Mouse (Mus musculus): ENCODE results near the gene Arpc1a. TPM values are rescaled to one million over a fixed set of nuclear protein-coding genes. Genes with fewer than 3 reads are reported as not detected.
"Not testable (repeated sequence)": the region's sequence is repeated elsewhere in the genome, so short reads cannot be mapped to it uniquely, and the experiment has no call there.

Arpc1a gene
- 10 to 100 TPM; 26.6 to 32.2 TPM for total RNA-seq (2021)
- long read RNA-seq, experiment 1, transcript Arpc1a-205 (3 exons, 926 nt): minor isoform, 6 of 62 reads
- long read RNA-seq, experiment 1, transcript Arpc1a-201 (10 exons, 1,632 nt): major isoform, 24 of 62 reads
- long read RNA-seq, experiment 1, partial matches to known transcripts: 28 of 62 reads
- long read RNA-seq, experiment 1, other reads (novel, unspliced or antisense): 4 of 62 reads
- long read RNA-seq, experiment 2, transcript Arpc1a-201 (10 exons, 1,632 nt): major isoform, 21 of 49 reads
- long read RNA-seq, experiment 2, partial matches to known transcripts: 26 of 49 reads
- long read RNA-seq, experiment 2, other reads (novel, unspliced or antisense): 2 of 49 reads

DNA sequence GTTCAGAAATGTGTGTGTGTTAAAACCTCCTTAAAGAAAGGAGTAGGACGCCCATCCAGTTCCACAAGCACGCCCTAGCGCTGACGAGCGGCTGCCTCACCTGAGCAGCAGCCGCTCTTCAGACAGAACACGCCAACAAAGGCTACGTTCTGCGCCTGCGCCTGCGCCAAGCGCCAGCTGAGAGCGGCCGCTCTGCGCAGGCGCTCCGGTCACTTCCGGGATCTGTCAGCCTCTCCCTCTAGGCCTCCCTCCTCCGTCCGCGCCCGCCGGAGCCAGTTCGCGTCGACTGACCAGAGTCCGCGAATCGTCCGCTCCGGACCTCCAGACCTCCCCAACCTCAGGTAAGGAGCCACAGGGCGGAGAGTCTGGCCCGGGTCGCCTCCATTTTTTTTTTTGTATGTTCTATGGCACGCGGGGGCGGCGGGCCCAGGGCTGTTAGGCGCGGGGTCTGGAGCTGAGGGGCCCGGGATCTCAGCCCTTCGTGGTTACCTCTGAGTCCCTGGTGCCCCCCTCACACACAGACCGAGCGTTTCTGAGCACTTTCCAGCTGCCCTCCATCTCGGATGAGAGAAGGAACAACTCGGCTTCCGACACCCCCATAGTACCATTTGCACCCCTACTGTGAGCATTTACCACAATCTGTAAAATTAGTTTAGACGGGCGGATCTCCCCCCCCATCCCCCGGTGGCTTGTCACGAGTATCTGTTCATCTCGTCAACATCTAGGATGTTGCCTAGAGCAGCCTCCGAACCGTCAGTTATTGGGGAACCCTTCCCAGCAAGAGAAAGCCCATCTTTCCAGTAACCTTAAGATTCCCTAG, at the start of gene Arpc1a, which contains the start of gene Kpna7:
TSS of gene Arpc1a (plus strand) at position 199 of the 820 bp plus-strand sequence.
TSS of gene Kpna7 (minus strand) at position 399 of the 820 bp plus-strand sequence.
- peak; percentile 93 for DNase-seq

DNA sequence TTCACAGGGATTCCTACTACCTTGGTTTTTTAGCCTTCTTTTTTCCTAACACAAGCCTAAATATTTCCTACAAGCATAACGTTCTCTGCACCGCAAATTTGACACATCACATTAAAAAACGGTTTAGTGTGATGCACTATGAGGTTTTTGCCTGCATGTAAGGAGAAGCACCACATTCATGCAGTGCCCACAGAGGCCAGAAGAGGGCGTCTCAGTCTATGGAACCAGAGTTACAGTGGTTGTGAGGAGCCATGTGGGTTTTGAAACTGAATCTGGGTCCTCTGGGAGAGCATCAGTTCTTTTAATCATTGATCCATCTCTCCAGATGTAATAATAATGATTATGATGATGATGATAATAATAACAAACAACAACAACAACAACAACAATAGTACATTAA, 42.0 kb upstream of the Arpc1a start:
- no peak for DNase-seq

DNA sequence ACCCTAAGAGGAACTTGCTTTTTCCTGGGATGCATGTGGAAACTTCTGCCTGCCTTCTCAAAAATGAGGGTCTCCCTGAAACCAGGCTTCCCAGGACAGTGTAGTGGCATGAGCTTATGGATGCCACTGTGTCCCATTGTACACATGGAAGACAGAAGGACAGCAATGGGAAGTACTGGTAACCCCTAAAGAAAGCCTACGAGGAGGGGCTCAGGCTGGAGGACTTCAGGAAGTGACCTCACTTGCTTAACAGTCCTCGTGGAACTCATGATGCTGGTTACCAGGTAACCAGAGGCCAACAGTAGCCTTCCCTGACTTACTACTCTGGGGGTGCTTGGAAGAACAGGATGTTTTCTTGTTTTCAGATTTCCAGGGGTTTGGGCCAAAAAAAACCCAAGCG, 40.9 kb upstream of the Arpc1a start, which contains the start of gene 1700018F24Rik:
TSS of gene 1700018F24Rik (plus strand) at position 301 of the 400 bp plus-strand sequence.
- DNase-seq: not testable (repeated sequence)

DNA sequence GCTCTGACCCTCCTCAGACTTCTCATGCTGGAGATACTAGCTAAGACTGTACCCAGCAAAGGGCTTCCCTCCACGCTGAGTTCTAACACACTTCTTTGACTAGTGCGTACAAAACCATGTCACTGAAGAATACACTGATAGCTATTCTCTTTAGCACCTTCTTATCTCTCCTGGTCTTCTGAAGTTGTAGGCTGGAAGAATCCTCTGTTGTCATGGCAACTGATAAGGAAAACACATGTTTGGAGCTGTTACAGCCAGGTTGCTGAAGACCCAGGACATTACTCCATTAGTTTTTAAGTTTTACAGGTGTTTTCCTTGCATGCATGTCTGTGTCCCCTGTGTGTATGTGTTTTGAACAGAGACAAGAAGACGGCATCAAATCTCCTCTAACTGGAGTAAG, 29.4 kb upstream of the Arpc1a start:
- DNase-seq: not testable (repeated sequence)

DNA sequence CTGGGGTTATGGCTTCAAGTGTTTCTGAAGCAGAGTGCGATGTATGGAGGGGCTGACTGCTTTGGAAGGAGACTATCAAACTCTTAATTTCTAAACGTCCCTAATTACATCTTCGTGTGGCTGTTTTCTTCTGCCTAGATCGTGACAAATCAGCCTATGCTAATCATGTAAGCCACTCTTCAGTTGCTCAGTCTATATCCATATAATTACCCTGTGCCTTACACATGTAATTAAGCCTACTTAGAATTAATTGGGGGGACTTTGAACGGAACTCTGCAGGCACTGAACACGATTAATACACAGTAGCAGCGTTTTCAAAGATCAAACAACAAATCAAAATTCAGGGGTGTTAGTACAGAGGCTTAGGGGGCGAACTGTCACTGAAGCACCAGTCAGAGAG, 25.7 kb upstream of the Arpc1a start:
- DNase-seq: no peak

DNA sequence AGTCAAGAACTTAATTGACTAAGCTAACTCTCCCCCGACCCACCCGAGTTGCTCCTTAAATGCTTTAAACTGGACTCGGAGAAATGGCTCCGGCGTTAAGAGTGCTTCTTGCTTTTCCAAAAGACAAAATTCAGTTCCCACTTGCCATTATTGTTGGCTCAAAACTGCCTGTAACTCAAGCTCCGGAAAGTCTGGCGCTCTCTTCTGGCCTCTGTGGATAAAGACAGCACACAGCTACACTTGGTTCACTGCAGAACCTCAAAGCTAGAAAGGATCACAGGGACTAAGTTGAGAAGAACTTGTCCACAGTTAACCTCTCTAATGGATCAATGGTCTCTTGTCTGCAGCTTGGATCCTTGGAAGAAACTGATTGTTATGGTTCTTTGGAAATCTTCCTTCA, 24.9 kb upstream of the Arpc1a start:
- no peak for DNase-seq

DNA sequence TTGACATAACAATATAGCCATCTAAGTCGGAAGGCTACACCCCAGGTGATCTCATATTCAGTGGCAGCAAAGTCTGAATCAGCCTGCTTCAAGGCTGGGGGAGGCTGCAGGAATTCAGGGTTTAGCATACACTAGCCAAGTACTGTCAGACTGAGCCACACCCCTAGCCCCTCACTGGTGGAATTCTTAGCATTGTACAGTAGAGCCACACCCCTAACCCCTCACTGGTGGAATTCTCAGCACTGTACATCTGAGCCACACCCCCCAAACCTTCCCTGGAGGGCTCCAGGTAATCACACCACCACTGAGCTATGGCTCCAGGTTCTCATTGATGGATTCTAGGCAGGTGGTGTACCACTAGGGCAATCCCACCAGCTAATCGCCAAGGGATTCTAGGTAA, 24.1 kb upstream of the Arpc1a start:
- no peak for DNase-seq

DNA sequence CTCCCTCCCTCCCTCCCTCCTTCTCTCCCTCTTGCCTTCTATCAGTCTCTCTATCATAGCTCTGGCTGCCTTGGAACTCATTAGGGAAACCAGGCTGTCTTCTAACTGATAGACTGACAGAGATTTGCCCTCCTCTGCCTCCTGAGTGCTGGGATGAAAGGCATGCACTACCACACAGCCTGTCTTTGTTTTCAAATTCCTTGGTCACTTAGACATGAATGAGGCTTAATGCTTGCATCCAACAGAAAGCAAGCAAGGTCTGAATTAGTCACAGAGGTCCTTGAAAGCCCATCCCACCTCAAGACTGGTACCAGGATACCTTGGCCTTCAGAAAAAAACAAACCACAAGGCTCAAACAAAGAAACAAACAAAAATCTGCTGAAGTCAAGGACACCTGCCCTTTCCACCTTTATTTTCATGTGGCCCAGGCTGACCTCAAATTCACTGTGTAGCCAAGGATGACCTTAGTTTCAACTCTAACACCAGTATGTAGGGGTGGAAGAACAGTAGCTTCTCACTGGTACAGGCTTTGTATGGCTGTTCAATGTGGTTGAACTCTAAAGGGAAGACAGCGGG, 18.8 kb upstream of the Arpc1a start:
- DNase-seq: no peak

DNA sequence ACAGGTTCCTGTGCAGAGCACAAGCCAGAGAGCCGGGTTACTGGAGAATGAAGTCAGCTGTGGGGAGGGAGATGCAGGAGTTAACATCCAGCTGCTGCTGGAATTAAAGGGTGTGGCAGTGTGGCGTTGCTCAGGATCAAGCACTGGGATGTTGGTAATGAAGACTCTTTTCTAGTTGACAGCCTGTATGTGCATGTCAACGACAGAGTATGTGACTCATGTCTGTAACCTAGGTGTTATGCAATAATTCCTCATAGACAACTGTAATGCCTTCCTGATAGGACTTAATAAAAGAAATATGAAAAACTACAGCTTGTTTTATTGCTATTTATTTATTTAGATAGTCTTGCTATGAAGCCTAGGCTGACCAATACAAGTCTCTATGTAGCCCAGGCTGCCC, 14.8 kb upstream of the Arpc1a start:
- no peak for DNase-seq

DNA sequence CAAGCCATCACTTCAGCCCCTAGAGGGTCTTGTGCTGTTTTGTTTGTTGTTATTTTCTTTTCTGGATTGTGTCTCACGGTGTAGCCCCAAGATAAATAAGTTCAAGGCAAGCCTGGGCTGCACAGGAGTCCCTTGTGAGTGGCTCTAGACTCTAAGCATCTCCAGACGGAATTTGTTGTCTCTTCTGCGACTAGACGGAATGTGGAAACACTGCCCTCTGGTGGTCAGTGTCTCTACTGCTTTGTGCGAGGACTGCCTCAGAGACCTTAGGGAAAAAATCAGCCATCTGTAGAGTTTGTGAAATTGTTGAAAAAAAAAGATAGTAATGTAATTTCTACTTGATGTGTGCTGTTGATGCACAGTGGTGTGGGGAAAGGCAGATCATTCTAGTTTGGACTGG, 13.9 kb upstream of the Arpc1a start:
- DNase-seq: peak; percentile 12

DNA sequence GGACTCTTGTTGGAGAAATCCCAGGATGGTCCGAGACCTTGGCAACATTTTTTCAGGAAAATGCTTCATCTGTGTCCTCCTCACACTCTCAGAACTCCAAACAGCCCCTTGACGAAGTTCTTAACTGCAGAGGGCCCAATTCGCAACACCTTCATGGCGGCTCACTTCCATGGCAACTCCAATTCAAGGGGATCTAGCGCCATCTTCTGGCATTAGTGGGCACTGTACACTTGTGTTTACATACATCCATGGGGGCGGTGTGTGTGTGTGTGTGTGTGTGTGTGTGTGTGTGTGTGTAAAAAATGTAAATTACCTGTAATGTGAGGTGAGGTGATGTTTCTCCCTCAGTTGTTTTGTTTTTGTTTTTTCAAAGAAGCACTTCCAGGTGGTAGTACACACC, 12.3 kb upstream of the Arpc1a start:
- no peak for DNase-seq

DNA sequence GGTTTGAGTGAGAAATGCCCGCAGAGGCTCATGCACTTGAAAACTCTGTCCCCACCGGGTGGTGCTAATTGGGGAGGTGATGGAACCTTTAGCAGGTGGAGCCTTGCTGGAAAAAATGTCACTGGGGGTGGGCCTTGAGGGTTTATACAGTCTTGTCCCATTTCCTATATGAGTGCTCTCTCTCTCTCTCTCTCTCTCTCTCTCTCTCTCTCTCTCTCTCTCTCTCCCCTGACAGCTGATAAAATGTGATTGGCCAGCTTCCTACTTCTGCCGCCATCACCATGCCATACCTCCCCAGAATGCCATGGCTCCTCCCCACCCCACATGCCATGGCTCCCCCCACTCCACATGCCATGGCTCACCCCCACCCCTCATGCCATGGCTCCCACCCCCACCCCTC, 8.5 kb upstream of the Arpc1a start:
- no peak for DNase-seq

DNA sequence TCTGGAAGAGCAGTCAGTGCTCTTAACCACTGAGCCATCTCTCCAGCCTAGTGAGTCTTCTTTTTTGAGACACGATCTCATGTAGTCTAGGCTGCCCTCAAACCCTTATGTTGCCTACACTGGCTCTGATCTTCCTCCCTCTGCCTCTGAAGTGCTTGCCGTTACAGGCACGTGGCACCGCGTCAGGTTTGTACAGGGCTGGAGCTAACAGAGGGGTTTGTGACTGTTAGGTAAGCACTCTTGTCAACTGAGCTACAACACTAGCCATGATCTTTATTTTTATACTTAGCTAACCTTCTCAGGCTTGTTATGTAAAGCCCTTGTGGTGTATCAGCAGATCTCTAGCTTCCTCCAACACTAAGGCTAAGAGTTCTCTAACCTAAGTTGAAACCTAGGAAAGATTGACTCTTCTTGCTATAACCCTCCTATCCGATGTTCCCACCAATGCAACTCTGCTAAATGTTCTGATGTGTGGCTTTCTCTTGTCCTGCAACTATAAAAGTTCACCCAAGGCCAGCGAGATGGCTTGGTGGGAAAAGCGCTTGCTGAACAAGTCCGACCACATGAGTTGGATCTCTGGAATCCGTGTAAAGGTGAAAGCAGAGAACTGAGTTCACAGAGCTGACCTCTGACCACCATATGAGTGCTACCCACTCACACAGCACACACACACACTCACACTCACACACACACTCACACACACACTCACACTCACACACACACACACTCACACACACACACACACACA, 1.6 kb upstream of the Arpc1a start:
- DNase-seq: no peak

DNA sequence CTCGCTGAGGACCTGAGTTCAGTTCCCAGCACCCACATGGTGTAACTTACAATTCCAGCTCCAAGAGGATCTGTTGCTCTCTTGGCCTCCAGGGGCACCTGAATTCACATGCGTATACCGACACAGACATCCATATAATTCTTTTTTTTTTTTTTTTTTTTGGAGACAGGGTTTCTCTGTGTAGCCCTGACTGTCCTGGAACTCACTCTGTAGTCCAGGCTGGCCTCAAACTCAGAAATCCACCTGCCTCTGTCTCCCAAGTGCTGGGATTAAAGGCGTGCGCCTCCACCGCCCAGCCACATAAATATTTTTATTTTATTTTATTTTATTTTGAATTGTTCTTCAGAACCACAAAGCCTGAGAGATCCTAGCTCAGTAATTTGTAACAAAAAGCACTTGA, 429 bp upstream of the Arpc1a start:
- not testable (repeated sequence) for DNase-seq

DNA sequence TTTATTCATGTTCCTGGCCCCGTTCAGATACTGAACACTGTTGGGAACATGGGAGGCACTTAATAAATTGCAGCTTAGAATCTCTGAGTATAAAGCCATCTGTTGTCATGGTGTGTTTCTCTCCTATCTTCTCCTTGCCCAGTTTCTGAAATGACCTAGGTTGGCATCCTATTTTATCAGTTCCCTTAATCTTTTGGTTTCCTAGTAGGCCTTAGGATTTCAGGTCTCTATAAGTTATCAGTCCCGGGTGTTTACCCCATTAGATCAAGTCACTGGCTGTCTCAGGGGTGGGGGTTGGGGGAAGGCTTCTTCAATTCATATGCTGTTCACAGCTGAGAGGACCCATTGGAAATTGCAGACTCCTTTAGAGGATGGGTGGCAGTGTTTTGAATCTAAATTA, 1.2 kb downstream of the Arpc1a start:
- DNase-seq: no peak

DNA sequence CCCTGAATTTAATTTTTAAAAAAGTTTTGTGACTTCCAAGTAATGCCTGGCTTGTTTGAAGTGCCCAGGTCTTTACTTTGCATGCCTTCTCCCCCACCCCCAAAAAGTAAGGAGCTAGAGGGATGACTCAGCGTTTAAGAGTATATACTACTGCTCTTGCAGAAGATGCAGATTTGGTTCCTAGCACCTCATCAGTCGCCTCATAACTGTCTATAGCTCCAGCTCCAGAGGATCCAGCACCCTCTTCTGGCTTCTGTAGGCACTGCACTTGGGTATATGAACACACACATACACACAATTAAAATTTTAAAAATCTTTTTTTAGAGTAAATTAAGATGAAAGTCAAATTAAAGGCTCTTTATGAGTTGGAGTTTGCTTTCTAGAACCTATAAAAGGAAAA, 4.6 kb downstream of the Arpc1a start:
- DNase-seq: no peak

DNA sequence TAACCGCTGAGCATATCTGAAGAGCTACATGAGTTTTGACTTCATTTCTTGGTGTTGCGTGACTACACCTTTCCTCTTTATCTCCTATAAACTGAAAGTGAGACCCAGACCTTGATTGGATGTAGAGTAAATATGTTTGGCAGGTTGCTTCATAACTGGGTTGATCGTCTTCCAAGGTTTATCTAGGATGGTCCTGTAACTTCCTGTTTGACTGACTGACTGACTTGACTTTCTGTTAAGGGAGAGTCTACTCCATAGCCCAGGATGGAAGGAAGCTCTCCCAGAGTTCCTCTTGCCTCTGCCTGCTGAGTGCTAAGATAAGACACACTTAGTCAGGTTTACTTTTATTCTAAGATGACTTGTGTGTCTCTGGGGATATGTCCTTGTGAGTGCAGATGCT, 6.2 kb downstream of the Arpc1a start:
- DNase-seq: no peak

DNA sequence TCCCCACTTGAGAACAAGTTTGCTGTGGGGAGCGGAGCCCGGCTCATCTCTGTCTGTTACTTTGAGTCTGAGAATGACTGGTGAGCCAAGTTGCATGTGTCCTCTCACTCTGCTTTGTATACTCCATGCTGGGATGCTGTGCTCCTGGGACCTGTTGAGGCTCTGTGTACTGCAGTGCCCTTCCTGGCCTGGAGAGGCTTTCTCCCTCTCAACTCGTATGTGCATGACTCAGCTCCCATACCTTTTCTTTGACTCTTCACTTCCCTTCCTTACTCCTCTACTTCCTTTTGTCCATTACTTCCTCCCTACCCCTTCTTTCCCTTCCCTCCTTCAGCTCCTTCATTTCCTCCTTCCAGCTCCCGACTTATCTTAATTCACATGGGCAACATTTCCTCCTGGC, 12.6 kb downstream of the Arpc1a start:
- DNase-seq: no peak

DNA sequence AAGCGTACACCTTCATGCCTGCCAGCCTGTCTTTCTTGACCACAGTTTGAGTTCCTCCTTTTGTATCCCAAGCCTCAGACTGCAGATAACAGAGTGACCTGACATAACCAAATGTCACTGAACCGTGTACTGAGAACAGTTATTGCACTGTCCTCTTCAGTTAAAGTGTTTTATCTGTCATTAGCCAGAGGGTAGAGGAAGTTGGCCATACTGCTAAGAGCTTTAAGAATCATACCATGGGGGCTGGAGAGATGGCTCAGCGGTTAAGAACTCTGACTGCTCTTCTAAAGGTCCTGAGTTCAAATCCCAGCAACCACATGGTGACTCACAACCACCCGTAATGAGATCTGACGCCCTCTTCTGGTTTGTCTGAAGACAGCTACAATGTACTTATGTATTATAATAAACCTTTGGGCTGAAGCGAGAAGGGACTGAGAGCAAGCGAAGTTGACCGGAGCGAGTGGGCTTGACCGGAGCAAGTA, 14.8 kb downstream of the Arpc1a start:
- DNase-seq: no peak

DNA sequence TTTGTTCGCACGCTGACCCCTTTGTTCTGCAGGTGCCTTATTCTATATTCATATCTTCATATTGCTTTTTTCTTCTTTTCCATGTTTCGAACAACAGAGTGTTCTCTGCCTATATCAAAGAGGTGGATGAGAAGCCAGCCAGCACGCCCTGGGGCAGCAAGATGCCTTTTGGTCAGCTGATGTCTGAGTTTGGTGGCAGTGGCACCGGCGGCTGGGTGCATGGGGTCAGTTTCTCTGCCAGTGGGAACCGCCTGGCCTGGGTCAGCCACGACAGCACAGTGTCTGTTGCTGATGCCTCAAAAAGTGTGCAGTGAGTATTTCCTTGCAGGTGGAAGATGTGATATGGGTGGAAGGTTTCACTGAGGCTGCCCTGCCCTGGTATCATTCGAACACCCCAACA, 17.3 kb downstream of the Arpc1a start:
- no peak for DNase-seq

DNA sequence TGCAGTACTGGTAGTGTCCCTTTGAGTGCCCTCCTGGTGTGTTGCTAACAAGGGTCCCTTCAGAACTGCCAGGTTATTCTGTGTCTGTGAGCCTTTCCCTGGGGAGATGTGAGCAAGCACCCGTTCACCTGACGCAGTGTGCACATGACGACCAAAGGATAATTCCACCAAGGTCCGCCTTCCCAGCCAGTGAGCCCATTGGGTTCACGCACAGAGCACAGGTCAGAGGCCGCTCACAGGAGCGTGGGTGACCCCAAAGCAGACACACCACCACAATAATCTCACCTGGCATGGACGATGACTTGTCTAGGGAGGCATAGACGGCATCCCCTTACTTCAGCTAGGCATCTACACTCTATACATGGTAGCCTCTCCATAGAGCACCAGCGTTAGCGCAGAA, 17.8 kb downstream of the Arpc1a start:
- DNase-seq: not testable (repeated sequence)

DNA sequence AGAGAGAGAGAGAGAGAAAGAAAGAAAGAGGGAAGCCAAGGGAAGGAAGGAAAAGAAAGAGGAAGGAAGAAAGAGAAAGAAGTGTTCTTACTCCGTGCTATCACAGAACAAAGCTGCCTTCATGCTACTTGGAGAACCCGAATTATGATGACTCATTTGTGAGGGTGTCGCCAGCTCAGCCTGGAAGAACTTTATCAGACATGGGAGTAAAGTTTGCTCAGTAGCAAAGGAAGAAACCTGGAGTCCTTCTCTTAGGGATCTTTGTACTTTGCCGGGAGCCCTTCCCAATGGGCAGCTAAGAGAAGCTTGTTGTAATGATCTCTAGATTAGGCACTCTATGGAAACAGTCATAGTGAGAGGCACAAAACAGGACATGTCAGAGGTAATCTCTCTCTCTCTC, 19.1 kb downstream of the Arpc1a start:
- DNase-seq: no peak

Measured in gastrocnemius, postnatal 25 days (tissue).